Mouse (Mus musculus) ovary, postnatal 10 days (tissue): ENCODE measurements around the gene Taar4.
A peak's percentile ranks its signal among the peaks of the same experiment; 100 is the strongest.

Experiments
- DNase-seq: peaks from one replicate; pipeline ENCODE4 v3.0.0; 2022; ENCODE audit warnings: low spot score

Gene Taar4

DNA sequence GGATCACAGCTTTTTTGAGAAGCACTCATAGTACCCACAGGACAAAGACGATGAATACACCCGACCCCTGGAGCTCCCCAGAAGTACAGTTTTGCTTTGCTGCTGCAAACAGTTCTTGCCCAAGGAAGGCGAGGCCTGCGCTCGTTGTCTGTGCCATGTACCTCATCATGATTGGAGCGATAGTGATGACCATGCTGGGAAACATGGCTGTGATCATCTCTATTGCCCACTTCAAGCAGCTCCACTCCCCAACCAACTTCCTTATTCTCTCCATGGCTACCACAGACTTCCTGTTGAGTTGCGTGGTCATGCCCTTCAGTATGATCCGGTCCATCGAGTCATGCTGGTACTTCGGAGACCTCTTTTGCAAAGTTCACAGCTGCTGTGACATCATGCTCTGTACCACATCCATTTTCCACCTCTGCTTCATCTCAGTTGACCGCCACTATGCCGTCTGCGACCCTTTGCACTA lies at the start of gene Taar4:
Gene Taar4, plus strand, starts transcription at position 51 of the 472 bp plus-strand sequence.
- DNase-seq, result no peak

DNA sequence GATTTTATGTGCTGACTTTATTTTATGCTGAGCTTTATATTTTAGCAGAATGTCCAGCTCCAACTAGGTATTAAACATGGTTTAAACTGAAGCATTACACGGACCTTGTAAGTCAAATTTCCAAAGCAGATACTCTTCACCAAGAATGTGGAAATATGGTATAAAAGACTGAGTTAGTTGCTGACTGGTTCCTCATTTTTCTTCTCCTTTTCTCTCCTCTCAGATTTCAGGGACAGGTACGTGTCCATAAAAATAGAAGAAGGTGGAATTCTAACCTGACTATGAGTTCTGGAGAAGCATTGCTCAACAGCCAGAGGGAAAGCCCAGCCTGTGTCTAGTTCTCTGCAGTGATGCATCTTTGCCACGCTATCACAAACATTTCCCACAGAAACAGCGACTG lies 40.2 kb upstream of the Taar4 start, which contains the start of gene Taar1:
Gene Taar1, plus strand, starts transcription at position 301 of the 400 bp plus-strand sequence.
- no peak for DNase-seq

DNA sequence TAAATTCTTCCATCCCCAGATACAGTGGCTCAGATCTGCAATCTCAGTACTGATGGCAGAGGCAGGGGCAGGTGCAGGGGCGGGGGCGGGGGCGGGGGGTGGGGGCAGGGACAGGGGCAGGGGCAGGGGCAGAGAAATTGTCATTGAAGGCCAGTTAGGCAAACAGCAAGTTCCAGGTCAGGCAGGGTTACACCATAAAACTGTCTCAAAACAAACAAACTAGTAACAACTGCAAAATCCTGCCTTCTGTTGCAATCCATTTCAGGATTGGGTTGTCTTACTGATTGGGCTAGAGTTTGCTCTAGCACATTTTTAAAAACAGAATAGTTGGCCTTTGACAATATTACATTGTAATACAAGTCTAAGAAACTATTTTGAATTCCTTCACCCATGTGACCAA lies 37.8 kb upstream of the Taar4 start:
- DNase-seq, result no peak

DNA sequence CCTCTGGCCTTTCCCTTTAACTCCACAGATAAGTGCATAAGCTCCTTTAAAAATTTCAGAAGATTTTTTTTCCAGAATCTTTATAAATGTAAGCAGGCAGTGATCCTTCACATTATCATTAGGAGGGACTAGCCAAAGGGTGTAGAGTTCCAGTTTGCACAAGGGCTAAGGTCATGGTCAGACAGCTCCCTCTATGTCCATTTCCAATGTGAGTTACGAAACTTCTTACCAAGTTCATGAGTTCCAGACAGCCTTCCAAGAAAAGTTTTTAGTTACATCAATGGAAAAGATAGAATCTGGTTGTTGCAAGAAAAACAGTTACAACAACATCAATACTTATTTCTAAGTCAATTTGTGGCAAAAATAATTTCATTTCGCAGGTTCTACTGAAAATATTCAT lies 36.4 kb upstream of the Taar4 start:
- DNase-seq, result no peak

DNA sequence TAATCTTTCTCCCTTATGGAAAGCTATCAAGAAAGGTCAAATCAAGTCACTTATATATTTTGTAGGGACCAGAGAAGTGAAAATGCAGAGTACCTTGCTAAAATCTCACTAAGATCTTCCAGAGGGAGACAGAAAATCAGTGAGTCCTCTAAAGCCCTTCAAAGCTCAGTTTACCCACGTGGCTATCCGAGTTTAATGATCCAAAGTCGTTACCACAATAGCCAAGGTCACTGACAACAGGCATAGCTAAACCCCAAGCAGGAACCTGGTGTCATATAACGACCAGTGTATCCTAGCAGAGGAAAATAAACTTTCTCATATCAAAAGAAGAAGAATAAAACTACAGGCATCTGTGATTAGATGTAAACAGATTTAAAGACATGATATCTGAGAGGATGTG lies 22.7 kb upstream of the Taar4 start:
- no peak for DNase-seq

DNA sequence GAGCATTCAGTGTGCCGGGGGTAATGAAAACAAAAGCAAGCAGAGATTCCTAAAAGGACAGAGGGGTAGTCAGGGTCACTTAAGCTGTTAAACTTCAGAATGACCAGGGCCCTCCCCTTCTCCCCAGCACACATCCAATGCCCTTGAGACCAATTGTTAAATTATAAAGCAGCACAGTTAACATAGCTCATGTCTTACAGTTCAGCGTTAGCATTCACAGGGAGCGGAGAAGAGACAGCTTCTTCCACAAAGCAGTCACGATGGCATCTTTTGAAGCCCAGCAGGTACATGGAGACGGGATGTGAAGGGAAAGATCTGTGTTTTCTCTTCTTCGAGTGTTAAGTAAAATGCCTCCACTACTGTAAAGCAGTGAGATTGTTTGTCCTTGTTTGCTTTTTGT lies 22.0 kb upstream of the Taar4 start, which contains the start of gene Taar2:
Gene Taar2, plus strand, starts transcription at position 261 of the 400 bp plus-strand sequence.
- DNase-seq, result no peak

DNA sequence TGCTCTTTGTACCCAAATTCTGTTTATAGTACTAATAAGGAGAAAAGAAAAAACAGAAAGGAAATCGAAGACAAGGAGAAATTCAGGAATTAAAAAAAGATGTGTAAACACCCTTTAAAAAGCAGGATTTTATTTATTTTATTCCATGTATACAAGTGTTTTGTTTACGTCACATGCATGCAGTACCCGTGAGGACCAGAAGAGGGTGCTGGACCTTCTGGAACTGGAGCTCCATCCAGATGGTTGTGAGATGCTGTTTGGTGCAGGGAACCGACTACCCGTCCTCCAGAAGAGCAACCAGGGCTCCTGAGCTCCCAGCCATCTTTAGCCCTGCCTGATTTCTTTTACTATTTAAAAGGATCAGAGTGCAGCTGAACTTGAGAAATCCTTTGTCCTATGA lies 17.8 kb upstream of the Taar4 start:
- no peak for DNase-seq

DNA sequence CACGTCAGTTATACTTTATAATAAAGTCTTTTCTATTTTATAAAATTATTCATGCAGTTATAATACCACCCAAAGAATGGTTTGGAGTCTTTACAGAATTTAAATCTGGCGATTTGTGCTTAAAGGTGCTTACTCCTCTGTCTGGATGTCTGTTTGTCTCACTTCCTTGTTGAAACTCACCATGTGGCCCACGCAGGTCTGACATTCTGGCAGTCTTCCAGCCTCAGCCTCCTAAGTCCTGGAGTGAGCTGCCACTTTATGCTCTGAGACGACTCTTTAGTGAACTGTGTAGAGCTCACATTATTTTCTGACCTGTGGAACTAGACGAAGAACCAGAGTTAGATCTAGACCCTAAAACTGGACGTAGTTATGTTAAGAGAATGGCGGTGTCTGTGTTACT lies 12.3 kb upstream of the Taar4 start:
- DNase-seq, result no peak

DNA sequence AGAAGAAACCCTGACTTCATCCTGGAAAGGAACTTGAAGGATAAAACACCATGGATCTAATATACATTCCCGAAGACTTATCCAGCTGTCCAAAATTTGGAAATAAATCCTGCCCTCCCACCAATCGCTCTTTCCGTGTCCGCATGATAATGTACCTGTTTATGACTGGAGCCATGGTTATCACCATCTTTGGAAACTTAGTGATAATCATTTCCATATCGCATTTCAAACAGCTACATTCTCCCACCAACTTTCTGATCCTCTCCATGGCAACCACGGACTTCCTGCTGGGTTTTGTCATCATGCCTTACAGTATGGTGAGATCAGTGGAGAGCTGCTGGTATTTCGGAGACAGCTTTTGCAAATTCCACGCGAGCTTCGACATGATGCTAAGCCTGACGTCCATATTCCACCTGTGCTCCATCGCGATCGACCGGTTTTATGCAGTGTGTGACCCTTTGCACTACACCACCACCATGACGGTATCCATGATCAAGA lies 10.7 kb upstream of the Taar4 start, which contains the start of gene Taar3:
Gene Taar3, plus strand, starts transcription at position 51 of the 498 bp plus-strand sequence.
- DNase-seq, result no peak

DNA sequence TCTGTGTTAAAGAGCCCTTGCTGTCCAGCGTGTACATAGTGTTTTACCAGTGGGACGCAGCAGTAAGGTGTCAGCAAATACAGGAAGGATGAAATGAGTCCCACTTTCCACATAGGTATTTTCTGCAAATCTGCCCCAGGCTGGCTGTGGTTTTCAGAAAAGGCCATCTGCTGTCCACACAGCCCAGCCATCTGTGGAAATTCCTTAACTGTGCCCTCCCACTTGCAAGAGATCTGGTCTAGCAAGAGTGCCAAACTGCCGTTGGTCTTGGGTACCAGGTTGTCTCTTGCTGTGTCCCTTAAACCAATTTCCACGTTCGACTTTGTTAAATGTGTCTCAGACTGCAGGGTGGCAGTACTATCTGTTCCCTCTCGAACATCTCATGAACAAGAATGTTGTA lies 8.6 kb upstream of the Taar4 start:
- DNase-seq, result no peak

DNA sequence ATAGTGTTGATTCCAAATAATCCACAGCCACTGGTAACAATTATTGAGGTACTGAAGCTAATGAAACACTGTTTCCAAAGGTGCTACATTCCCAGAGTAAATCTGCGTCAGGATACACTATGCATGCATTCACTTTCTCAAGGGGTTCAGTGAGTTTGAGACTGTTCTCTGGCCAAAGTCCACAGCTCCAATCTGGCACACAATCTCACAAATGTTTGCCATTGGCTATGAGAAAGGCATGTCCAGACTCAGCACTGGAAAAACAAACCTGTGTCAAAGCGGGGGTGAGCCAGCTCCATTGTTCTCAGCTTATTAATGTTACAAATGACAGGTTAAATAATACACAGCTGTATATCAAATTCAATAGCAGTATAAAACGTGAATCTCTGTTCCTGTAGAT lies 1.2 kb upstream of the Taar4 start:
- no peak for DNase-seq

DNA sequence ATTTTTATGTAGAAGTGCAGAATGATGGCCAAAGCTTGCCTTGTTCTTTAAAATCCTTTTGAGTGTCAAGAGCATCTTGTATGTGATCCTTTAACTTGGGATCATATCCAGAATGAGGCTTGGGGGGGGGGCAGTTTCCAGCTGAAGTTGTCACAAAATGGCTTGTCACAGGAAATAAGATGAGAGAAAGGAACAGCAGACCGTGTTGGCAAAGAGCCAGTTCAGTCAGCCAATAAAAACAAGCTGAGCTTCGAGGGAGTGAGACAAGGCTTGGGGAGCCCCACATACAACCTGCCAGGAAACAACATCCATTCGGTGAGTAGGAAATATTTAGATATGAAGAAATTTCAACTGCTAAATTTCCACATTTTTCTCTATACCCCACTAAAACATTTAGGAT lies 3.1 kb downstream of the Taar4 start:
- no peak for DNase-seq

DNA sequence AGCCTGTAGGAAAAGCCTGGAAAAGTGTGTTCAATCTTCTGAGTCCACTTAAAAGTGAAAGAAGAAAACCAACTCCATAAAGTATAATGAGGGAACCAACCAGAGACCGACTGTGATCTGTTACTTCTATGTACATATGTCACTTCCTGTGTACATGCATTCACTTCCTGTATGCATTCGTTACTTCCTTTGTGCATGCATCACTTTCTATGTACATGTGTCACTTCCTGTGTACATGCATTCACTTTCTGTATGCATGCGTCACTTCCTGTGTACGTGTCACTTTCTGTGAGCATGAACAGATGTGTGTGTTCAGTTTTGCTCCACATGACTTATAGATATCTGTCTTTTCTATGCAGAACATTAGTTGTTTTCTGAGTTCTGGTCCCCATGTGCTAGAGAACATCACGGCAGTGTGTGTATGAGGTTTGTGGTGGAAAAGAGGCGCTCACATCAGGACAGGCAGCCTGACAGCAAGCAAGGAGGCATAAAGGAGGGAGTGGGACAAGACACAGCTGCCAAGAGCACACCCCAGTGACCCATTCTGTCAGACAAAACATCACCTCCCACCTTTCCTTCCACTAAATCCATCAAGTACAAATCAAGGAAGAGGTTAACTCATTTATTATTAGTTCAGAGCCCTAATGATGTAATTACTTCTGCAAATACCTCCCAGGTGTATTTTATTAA lies 4.8 kb downstream of the Taar4 start:
- DNase-seq, result no peak

DNA sequence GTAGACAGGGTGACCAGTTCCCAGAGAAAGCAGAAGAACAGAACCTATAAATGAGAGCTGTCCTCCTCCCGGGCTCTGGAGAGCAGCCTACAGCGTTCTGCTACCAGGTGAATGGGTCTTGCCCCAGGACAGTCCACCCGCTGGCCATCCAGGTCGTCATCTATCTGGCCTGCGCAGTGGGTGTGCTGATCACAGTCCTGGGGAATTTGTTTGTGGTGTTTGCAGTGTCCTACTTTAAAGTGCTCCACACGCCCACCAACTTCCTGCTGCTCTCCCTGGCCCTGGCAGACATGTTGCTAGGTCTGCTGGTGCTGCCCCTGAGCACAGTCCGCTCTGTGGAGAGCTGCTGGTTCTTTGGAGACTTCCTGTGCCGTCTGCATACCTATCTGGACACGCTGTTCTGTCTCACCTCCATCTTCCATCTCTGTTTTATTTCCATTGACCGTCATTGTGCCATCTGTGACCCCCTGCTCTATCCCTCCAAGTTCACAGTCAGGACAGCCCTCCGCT lies 10.4 kb downstream of the Taar4 start, which contains the start of gene Taar5:
Gene Taar5, plus strand, starts transcription at position 51 of the 510 bp plus-strand sequence.
- no peak for DNase-seq

DNA sequence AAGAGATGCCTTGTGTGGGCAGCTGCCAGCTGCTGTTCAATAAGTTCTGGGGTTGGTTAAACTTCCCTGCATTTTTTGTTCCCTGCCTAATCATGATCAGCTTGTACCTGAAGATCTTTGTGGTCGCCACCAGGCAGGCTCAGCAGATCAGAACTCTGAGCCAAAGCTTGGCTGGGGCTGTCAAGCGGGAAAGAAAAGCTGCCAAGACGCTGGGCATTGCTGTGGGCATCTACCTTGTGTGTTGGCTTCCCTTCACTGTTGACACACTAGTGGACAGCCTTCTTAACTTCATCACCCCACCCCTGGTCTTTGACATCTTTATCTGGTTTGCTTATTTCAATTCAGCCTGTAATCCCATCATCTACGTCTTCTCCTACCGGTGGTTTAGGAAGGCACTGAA lies 11.0 kb downstream of the Taar4 start:
- DNase-seq, result no peak

DNA sequence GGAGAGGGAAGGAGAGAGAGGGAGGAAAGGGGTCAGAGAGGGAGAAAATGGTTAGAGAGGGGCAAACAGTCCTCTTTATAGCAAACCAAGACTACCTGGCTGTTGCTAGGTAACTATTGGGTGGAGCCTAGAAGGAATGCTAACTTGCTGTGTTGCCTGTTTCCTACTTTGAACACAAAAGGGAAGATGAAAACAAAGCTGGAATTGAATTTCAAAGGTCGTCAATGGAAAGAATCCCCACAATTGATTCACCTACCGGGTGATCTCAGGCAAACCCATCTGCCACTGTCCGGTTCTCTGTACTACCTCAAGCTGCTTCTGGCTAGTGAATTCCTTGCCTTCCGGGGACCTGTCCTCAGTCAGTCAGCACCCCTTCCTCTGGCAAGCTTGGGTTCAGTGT lies 17.7 kb downstream of the Taar4 start:
- DNase-seq, result no peak

DNA sequence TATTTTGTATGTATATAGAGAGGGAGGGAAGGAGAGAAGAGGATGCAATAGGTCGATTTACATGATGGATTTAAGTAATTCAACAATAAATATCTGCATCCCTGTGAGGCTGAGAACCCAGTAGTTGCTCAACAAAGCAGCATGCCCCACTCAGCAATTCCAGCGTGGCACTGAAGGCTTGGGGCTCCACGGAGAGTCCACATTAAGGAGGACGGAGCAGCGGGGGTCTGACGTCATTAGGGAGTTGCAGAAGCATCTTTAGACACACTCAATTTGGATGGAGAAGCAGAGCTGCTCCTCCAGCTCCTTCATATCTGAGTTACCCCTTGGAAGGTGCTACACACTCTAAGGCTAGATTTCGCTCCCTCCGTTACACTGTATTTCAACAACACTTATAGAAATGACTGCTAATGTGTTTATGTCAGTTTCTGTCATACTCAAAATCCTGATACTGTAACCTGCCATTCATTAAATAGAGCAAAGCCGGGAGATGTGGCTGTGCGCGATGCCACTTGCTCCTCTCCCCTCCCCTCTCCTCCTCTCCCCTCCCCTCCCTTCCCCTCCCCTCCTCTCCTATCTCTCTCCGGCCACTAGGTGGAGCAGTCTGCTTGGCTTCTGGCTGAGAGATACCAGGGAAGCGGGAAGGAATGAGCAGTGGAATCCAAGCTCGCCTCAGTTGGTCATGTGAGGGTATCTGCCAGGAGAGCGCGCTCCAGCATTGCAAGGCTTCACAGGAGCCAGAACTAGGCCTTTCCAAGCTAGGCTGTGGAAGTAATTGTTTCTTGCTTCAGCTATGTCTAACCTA lies 18.8 kb downstream of the Taar4 start:
- peak; percentile 34 for DNase-seq

DNA sequence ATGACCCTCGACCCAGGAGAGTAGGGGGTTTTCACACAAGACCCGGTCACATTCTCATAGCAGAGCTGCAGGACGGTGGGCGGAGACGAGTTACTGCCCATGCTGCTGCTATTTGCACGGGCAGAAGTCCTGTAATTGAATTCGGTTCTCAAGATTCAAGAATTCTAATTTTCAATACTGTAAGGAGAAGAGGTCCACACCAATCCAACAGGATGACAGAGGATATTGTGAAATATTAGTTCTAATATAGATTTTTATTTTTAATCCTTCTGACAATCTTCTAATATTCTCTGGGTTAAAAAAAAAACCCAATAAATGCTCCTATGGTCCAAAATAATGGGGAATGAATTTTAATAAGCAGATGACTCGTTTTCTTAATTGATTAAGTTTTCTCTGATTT lies 25.3 kb downstream of the Taar4 start, which contains the start of gene Taar6:
Gene Taar6, minus strand, starts transcription at position 101 of the 400 bp plus-strand sequence.
- no peak for DNase-seq

DNA sequence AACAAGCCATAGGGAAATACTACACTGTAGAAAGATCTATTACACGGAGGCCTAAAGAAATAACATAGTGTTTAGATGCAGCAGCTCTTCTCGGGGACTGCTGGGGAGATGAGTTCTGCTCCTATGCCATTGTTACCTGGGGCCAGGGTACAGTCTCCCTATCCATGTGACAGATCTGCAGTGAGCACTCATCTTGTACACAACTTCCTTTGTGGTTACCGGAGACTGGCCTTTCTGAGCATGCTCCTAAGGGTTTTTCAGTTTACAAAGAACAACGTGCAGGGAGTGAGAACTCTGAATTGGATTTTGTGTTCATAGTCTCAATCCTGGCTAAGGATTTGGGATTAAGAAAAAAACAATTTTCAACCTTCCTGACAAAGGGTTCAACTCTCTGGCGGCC lies 26.1 kb downstream of the Taar4 start:
- no peak for DNase-seq

DNA sequence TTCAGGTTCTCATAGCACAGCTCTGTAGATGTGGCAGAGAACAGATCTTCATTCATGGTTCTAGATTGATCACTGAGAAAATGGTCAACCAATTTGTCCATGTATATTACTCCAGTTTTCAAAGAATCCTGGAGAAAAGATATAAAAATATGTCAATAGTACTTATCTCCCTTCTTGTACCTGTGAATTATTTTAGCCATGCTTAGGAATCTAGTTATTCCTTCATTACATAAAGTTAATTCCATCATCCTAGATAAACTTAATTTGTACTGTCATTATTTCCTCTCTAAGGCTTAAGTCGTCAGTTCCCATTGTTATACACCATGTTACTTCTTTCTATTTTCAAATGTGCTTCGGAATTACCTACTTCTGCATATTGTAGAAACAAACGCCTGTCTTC lies 33.1 kb downstream of the Taar4 start, which contains the start of gene Taar7a:
Gene Taar7a, minus strand, starts transcription at position 101 of the 400 bp plus-strand sequence.
- DNase-seq, result no peak

DNA sequence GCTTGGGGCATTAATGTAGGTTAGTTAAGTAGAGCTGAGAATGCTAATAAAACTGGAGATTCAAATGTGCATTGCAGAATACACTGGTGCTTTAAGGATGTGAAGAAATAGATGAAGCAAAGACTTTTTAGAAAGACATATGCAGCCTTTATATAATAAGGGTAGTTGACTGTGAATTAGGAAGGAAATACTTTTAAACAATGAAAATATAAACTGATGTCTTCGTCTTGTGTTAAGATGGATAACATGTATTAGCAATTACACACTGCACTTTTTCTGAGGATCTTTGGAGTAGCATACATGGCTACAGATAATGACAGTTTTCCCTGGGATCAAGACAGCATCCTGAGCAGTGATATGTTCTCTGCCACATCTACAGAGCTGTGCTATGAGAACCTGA lies 39.3 kb downstream of the Taar4 start, which contains the start of gene Taar7b:
Gene Taar7b, plus strand, starts transcription at position 301 of the 400 bp plus-strand sequence.
- no peak for DNase-seq

DNA sequence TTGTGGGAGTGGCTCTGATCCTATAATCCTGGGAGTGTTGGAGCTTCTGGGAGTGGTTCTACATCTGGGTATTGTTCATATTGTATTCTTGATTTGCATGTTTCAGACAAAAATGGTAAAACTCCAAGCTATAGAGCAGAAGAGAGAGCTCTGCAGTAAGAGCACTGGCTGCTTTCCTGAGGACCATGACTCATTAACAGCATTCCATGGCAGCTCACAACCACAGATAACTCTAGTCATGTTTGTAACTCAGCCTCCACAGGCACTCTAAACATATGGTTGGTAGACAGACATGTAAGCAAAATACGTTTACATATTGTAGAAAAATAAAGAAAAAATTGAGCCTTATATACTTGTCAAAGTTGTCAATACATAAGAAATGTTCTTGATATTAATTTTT lies 46.1 kb downstream of the Taar4 start:
- DNase-seq, result no peak
